Mouse (Mus musculus): ENCODE results near the gene Rplp1.

- TF ChIP-seq POLR2A (IDR thresholded peaks at IDR 0.05; ENCODE audit: low read depth, low read length) = no peak
- no peak for TF ChIP-seq CTCF (IDR thresholded peaks at IDR 0.05; ENCODE audit: borderline replicate concordance, insufficient read depth, low read length)
Observed at GRCm38 (mm10) chr9:61885964-61886363, 28.4 kb downstream of the Rplp1 start.
